Mouse (Mus musculus) kidney, embryonic 16.5 days (tissue): ENCODE measurements around the gene Exoc3l. TPM values are rescaled to one million over a fixed set of nuclear protein-coding genes. Genes with fewer than 3 reads are reported as not detected.
"Not testable (repeated sequence)": the region's sequence is repeated elsewhere in the genome, so short reads cannot be mapped to it uniquely, and the experiment has no call there.

Source experiments
- ATAC-seq: fragments of 200-750 bp; cut with Nextera tagmentation; 2 replicates; pipeline ENCODE4 v1.8.0; 2017; ENCODE audit warnings: moderate TSS enrichment; ENCODE audit not compliant: low FRiP score, low TSS enrichment
- H3K27ac ChIP-seq: fragments of 300-500 bp; sonication (generic); 2 replicates; pipeline ENCODE4 v1.5.1; 2014; ENCODE audit warnings: low read length
- H3K27me3 ChIP-seq: fragments of 300-500 bp; sonication (generic); 2 replicates; pipeline ENCODE4 v1.6.1; 2014; ENCODE audit warnings: low read length, control low read depth, mixed read lengths; ENCODE audit not compliant: insufficient read depth
- H3K36me3 ChIP-seq: fragments of 300-500 bp; sonication (generic); 2 replicates; pipeline ENCODE4 v1.6.1; 2014; ENCODE audit warnings: low read length, control low read depth, mixed read lengths; ENCODE audit not compliant: insufficient read depth
- H3K4me1 ChIP-seq: fragments of 300-500 bp; sonication (generic); 2 replicates; pipeline ENCODE4 v1.6.1; 2014; ENCODE audit warnings: low read length, control low read depth, mixed read lengths; ENCODE audit not compliant: insufficient read depth
- H3K4me2 ChIP-seq: fragments of 300-500 bp; sonication (generic); replicated peaks from 2 replicates; pipeline ENCODE4 v1.6.1; 2014; ENCODE audit warnings: low read depth, low read length
- H3K4me3 ChIP-seq: fragments of 300-500 bp; sonication (generic); 2 replicates; pipeline ENCODE4 v1.5.1; 2014; ENCODE audit warnings: mild to moderate bottlenecking, low read length
- H3K9ac ChIP-seq: fragments of 300-500 bp; sonication (generic); replicated peaks from 2 replicates; pipeline ENCODE4 v1.6.1; 2014; ENCODE audit warnings: low read length
- H3K9me3 ChIP-seq: fragments of 300-500 bp; sonication (generic); 2 replicates; pipeline ENCODE4 v1.6.1; 2016; ENCODE audit warnings: low read length, control low read depth
- WGBS: fragments of 180-500 bp; shearing (Covaris S2); extraction: QIAGEN DNeasy Blood & Tissue Kit; methylation state at CpG from one replicate; pipeline ENCODE4 v1.1.7; 2014; 5-methylcytosine and 5-hydroxymethylcytosine counted together
- polyA plus RNA-seq: library from polyadenylated mRNA; unstranded; fragments of >200 nt; fragmentation: Nextera tagmentation; extraction: Ambion mirVana; gene quantifications from 2 replicates; pipeline ENCODE4 v1.2.1, GENCODE M21; 2015

Gene Exoc3l
- polyA plus RNA-seq, 1 experiment from 2014 or later, result 32.1 TPM

- Histone ChIP-seq H3K4me2 (peak overlapping the region; percentile 45), H3K27ac (no peak overlapping the region), H3K27me3 (peaks cover 11% of the 10 kb centered on the region), H3K36me3 (peaks cover 5% of the 10 kb centered on the region; the same call in 1 of the 2 replicates), H3K9ac (peak overlapping the region; percentile 24; the same call in 1 of the 2 replicates), H3K4me3 (peak overlapping the region; percentile 35), H3K9me3 (no peaks in the 10 kb centered on the region), H3K4me1 (peaks cover 30% of the 10 kb centered on the region)
- no peak for ATAC-seq
- 70% methylated on average over 9 of the region's 9 CpGs for WGBS
These were observed 1.1 kb downstream of the Exoc3l start for GRCm38 (mm10) chr8:105294776-105295175.

GRCm38 (mm10) chr8:105293405-105293804, 2.5 kb downstream of the Exoc3l start:
- no peak for ATAC-seq
- 68% methylated on average over 19 of the region's 19 CpGs for WGBS

GRCm38 (mm10) chr8:105292471-105292870, 3.4 kb downstream of the Exoc3l start:
- Histone ChIP-seq H3K27ac (no peak overlapping the region), H3K9me3 (no peaks in the 10 kb centered on the region), H3K36me3 (no peaks in the 10 kb centered on the region), H3K27me3 (peaks cover 11% of the 10 kb centered on the region), H3K4me2 (no peak overlapping the region), H3K4me3 (no peak overlapping the region), H3K4me1 (peaks cover 27% of the 10 kb centered on the region), H3K9ac (no peak overlapping the region)
- WGBS, result 90% methylated on average over 7 of the region's 7 CpGs
- no peak for ATAC-seq

More at GRCm38 (mm10) chr8:105293405-105293804, 2.5 kb downstream of the Exoc3l start:
- H3K36me3 ChIP-seq, result no peaks in the 10 kb centered on the region
- H3K4me3 ChIP-seq, result no peak overlapping the region
- no peak overlapping the region for H3K9ac ChIP-seq
- H3K27ac ChIP-seq, result no peak overlapping the region
- peaks cover 11% of the 10 kb centered on the region for H3K27me3 ChIP-seq
- no peak overlapping the region for H3K4me2 ChIP-seq
- H3K9me3 ChIP-seq, result no peaks in the 10 kb centered on the region
- peaks cover 30% of the 10 kb centered on the region for H3K4me1 ChIP-seq

GRCm38 (mm10) chr8:105291802-105292201, 4.1 kb downstream of the Exoc3l start:
- H3K4me2 ChIP-seq, H3K9ac ChIP-seq, ATAC-seq, H3K27ac ChIP-seq, H3K9me3 ChIP-seq, H3K36me3 ChIP-seq, H3K4me3 ChIP-seq: not testable (repeated sequence)
- peaks cover 23% of the 10 kb centered on the region for H3K4me1 ChIP-seq
- WGBS, result 73% methylated on average over 3 of the region's 3 CpGs
- peaks cover 11% of the 10 kb centered on the region for H3K27me3 ChIP-seq

GRCm38 (mm10) chr8:105291364-105291763, 4.5 kb downstream of the Exoc3l start:
- H3K9ac ChIP-seq, H3K4me3 ChIP-seq, H3K9me3 ChIP-seq, ATAC-seq, H3K4me2 ChIP-seq, H3K36me3 ChIP-seq, H3K27ac ChIP-seq: not testable (repeated sequence)
- Histone ChIP-seq H3K4me1 (peaks cover 20% of the 10 kb centered on the region), H3K27me3 (peaks cover 11% of the 10 kb centered on the region)
- whole genome bisulfite sequencing, result 78% methylated on average over 8 of the region's 8 CpGs

- H3K4me2 ChIP-seq, result peak overlapping the region; percentile 91
- peaks cover 11% of the 10 kb centered on the region for H3K27me3 ChIP-seq
- H3K27ac ChIP-seq, result no peak overlapping the region
- peaks cover 20% of the 10 kb centered on the region for H3K4me1 ChIP-seq
- H3K9me3 ChIP-seq, result no peaks in the 10 kb centered on the region
- ATAC-seq, result no peak
- peak overlapping the region; percentile 1; the same call in 1 of the 2 replicates for H3K4me3 ChIP-seq
- 6% methylated on average over 31 of the region's 31 CpGs for WGBS
- H3K9ac ChIP-seq, result no peak overlapping the region
- no peaks in the 10 kb centered on the region for H3K36me3 ChIP-seq
These were observed 5.2 kb downstream of the Exoc3l start for GRCm38 (mm10) chr8:105290554-105291314.

- peak within 1 kb of the TSS; percentile 72 for H3K9ac ChIP-seq
- peak; percentile 24 for ATAC-seq
- peak within 1 kb of the TSS; percentile 91 for H3K4me2 ChIP-seq
- WGBS, result 1% methylated on average over 43 of the region's 43 CpGs
- H3K27ac ChIP-seq, result peak within 1 kb of the TSS; percentile 84
- peak within 1 kb of the TSS; percentile 64 for H3K4me3 ChIP-seq
- no peaks in the 10 kb centered on the region for H3K9me3 ChIP-seq
- peaks cover 11% of the 10 kb centered on the region for H3K27me3 ChIP-seq
- peaks cover 20% of the 10 kb centered on the region for H3K4me1 ChIP-seq
- H3K36me3 ChIP-seq, result no peaks in the 10 kb centered on the region
These were observed 6.0 kb downstream of the Exoc3l start, which contains the start of gene 4931428F04Rik for GRCm38 (mm10) chr8:105289805-105290460. 4931428F04Rik (minus strand) TSS chr8:105289864.

- Histone ChIP-seq H3K27me3 (peaks cover 11% of the 10 kb centered on the region), H3K4me2 (peak overlapping the region; percentile 91), H3K9ac (peak overlapping the region; percentile 72), H3K4me1 (peaks cover 20% of the 10 kb centered on the region), H3K4me3 (peak overlapping the region; percentile 64), H3K9me3 (no peaks in the 10 kb centered on the region), H3K36me3 (no peaks in the 10 kb centered on the region; the same call in 1 of the 2 replicates), H3K27ac (peak overlapping the region; percentile 84)
- under 1% methylated on average over 53 of the region's 53 CpGs for WGBS
- peak; percentile 88 for ATAC-seq
These were observed 6.8 kb downstream of the Exoc3l start for GRCm38 (mm10) chr8:105288958-105289732.

GRCm38 (mm10) chr8:105288231-105288630, 7.7 kb downstream of the Exoc3l start:
- Histone ChIP-seq H3K4me3 (no peak overlapping the region), H3K4me1 (peaks cover 20% of the 10 kb centered on the region), H3K36me3 (no peaks in the 10 kb centered on the region; the same call in 1 of the 2 replicates), H3K27ac (no peak overlapping the region), H3K4me2 (peak overlapping the region; percentile 91; the same call in 1 of the 2 replicates), H3K27me3 (peaks cover 11% of the 10 kb centered on the region), H3K9me3 (no peaks in the 10 kb centered on the region), H3K9ac (no peak overlapping the region)
- no peak for ATAC-seq
- WGBS, result 86% methylated on average over 5 of the region's 5 CpGs
